Mouse (Mus musculus) midbrain, postnatal 0 days (tissue): ENCODE results near the gene Patj. TPM values are rescaled to one million over a fixed set of nuclear protein-coding genes. Genes with fewer than 3 reads are reported as not detected.
A peak's percentile ranks its signal among the peaks of the same experiment; 100 is the strongest.

ENCODE experiments used
- ATAC-seq: fragments of 200-750 bp; cut with Nextera tagmentation; 2 replicates; pipeline ENCODE4 v1.8.0; 2017; ENCODE audit warnings: moderate number of reproducible peaks, mild to moderate bottlenecking, moderate TSS enrichment, moderate library complexity; ENCODE audit not compliant: low FRiP score
- DNase-seq: peaks from one replicate; pipeline ENCODE4 v3.0.0-alpha.2; 2015; ENCODE audit warnings: low spot score
- H3K27ac ChIP-seq: fragments of 300-500 bp; sonication (generic); 2 replicates; pipeline ENCODE4 v1.5.1; 2014; ENCODE audit warnings: low read depth, mild to moderate bottlenecking, low read length, mixed read lengths
- H3K27me3 ChIP-seq: fragments of 300-500 bp; sonication (generic); 2 replicates; pipeline ENCODE4 v1.6.1; 2014; ENCODE audit warnings: low read length, control low read depth, mixed read lengths; ENCODE audit not compliant: insufficient read depth
- H3K36me3 ChIP-seq: fragments of 300-500 bp; sonication (generic); 2 replicates; pipeline ENCODE4 v1.6.1; 2014; ENCODE audit warnings: low read length, control low read depth, mixed read lengths; ENCODE audit not compliant: insufficient read depth
- H3K4me1 ChIP-seq: fragments of 300-500 bp; sonication (generic); 2 replicates; pipeline ENCODE4 v1.6.1; 2014; ENCODE audit warnings: mild to moderate bottlenecking, control low read depth, antibody characterized with exemption, low read length, mixed read lengths; ENCODE audit not compliant: insufficient read depth
- H3K4me2 ChIP-seq: fragments of 300-500 bp; sonication (generic); 2 replicates; pipeline ENCODE4 v1.6.1; 2014; ENCODE audit warnings: low read depth, mild to moderate bottlenecking, low read length, mixed read lengths; ENCODE audit not compliant: poor library complexity, severe bottlenecking
- H3K4me3 ChIP-seq: fragments of 300-500 bp; sonication (generic); 2 replicates; pipeline ENCODE4 v1.5.1; 2014; ENCODE audit warnings: low read depth, mild to moderate bottlenecking, low read length, moderate library complexity
- H3K9ac ChIP-seq: fragments of 300-500 bp; sonication (generic); replicated peaks from 2 replicates; pipeline ENCODE4 v1.6.1; 2014; ENCODE audit warnings: mild to moderate bottlenecking, low read length, moderate library complexity, mixed read lengths; ENCODE audit not compliant: poor library complexity, severe bottlenecking
- H3K9me3 ChIP-seq: fragments of 300-500 bp; sonication (generic); 2 replicates; pipeline ENCODE4 v1.6.1; 2016; ENCODE audit warnings: low read length, control low read depth
- CTCF ChIP-seq: IDR thresholded peaks from 2 replicates; pipeline ENCODE4 v1.5.1; 2016; ENCODE audit warnings: antibody characterized with exemption, mild to moderate bottlenecking
- WGBS: fragments of 180-500 bp; shearing (Covaris S2); extraction: QIAGEN DNeasy Blood & Tissue Kit; methylation state at CpG from one replicate; pipeline ENCODE4 v1.1.7; 2014; 5-methylcytosine and 5-hydroxymethylcytosine counted together
- polyA plus RNA-seq: library from polyadenylated mRNA; unstranded; fragments of >200 nt; fragmentation: Nextera tagmentation; extraction: Ambion mirVana; gene quantifications from 2 replicates; pipeline ENCODE4 v1.2.1, GENCODE M21; 2015
- total RNA-seq: library from RNA; depleted of rRNA; stranded (reverse); fragments of >200 nt; gene quantifications from 2 replicates; pipeline ENCODE4 v1.2.3, GENCODE M21; 2014

The Patj gene
- total and polyA plus RNA-seq, 2 experiments from 2014 or later: 6.9 to 16.9 TPM

DNA sequence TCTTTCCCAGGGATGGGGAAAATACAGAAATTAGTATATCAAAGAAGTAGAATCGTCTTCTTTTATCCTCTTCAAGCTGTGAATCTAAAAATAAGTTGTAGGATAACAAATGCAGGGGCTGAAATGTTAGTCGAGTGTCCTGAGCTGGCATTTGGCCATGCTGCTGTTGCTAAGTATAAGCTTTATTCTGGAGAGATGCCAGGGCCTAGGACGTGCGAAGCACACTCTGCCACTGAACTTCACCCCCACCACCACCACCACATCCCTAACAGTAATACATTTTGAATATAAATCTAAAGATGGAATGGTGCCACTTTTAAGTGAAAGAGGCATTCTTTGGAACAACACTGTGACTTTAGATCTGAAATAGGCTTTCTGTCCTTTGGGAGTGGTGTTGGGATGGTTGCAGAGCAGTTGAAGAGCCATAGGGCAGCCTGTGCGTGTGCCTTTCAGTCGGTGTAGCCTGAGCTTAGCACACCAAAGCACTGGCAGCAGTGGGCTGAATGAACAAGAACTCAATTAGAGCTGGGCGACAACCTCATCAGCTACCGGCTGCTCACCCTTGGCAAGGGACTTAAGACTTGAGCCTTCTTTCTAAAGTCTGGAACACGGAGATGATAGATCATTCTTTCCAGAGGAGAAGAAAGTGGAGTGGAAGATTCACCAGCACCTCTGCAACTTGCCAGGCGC lies 168.1 kb downstream of the Patj start:
- 54% methylated on average over 10 of the region's 10 CpGs for WGBS
- no peak overlapping the region for H3K9ac ChIP-seq
- TF ChIP-seq CTCF: no peak
- no peaks in the 10 kb centered on the region for H3K9me3 ChIP-seq
- no peaks in the 10 kb centered on the region for H3K4me1 ChIP-seq
- H3K27ac ChIP-seq: no peak overlapping the region
- peak; percentile 60 for DNase-seq
- no peak overlapping the region for H3K4me2 ChIP-seq
- no peak overlapping the region for H3K4me3 ChIP-seq
- H3K27me3 ChIP-seq: no peaks in the 10 kb centered on the region
- no peaks in the 10 kb centered on the region for H3K36me3 ChIP-seq
- no peak for ATAC-seq

- Histone ChIP-seq H3K9ac (no peak overlapping the region), H3K27me3 (no peaks in the 10 kb centered on the region), H3K4me2 (no peak overlapping the region), H3K4me1 (no peaks in the 10 kb centered on the region), H3K27ac (no peak overlapping the region), H3K4me3 (no peak overlapping the region), H3K9me3 (no peaks in the 10 kb centered on the region), H3K36me3 (no peaks in the 10 kb centered on the region)
- DNase-seq: no peak
- WGBS: 91% methylated on average over 6 of the region's 6 CpGs
- TF ChIP-seq CTCF: no peak
- no peak for ATAC-seq
These were observed 168.7 kb downstream of the Patj start for GRCm38 (mm10) chr4:98564196-98564865.

GRCm38 (mm10) chr4:98566741-98567140 lies 171.2 kb downstream of the Patj start:
- 79% methylated on average over 6 of the region's 6 CpGs for WGBS
- Histone ChIP-seq H3K27me3 (no peaks in the 10 kb centered on the region), H3K4me3 (no peak overlapping the region), H3K4me2 (no peak overlapping the region), H3K9me3 (no peaks in the 10 kb centered on the region), H3K4me1 (no peaks in the 10 kb centered on the region), H3K36me3 (no peaks in the 10 kb centered on the region), H3K9ac (no peak overlapping the region), H3K27ac (no peak overlapping the region)
- DNase-seq: no peak
- TF ChIP-seq CTCF: no peak
- no peak for ATAC-seq

DNA sequence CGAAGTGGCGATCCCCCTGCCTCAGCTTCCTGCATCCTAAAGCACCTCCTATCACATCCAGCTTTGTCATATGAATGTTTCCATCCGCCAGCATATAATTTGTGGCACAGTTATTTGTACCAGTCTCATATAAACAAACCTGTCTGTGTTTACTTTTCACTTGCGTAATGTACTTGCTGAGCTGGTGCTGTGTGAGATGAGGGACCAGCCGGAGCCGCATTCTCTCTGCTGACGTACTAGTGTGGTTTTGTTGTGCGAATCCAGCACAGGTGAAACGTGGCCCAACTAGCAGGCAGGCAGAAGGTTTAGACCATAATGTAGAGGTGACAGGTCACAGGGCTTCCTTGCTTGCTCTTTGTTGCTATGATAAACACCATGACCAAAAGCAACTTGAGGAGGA lies 171.9 kb downstream of the Patj start:
- Histone ChIP-seq H3K4me1 (no peaks in the 10 kb centered on the region), H3K27ac (no peak overlapping the region), H3K9me3 (no peaks in the 10 kb centered on the region), H3K4me3 (no peak overlapping the region), H3K27me3 (no peaks in the 10 kb centered on the region), H3K36me3 (no peaks in the 10 kb centered on the region), H3K9ac (no peak overlapping the region), H3K4me2 (no peak overlapping the region)
- no peak for ATAC-seq
- TF ChIP-seq CTCF: no peak
- 94% methylated on average over 9 of the region's 9 CpGs for WGBS
- DNase-seq: no peak

GRCm38 (mm10) chr4:98569904-98570303 lies 174.3 kb downstream of the Patj start:
- no peak for TF ChIP-seq CTCF
- H3K27me3 ChIP-seq: no peaks in the 10 kb centered on the region
- no peak overlapping the region for H3K9ac ChIP-seq
- 34% methylated on average over 4 of the region's 4 CpGs for WGBS
- DNase-seq (no peak), ATAC-seq (no peak)
- no peaks in the 10 kb centered on the region for H3K4me1 ChIP-seq
- H3K36me3 ChIP-seq: no peaks in the 10 kb centered on the region
- no peak overlapping the region for H3K4me2 ChIP-seq
- no peak overlapping the region for H3K27ac ChIP-seq
- H3K9me3 ChIP-seq: no peaks in the 10 kb centered on the region
- H3K4me3 ChIP-seq: no peak overlapping the region

DNA sequence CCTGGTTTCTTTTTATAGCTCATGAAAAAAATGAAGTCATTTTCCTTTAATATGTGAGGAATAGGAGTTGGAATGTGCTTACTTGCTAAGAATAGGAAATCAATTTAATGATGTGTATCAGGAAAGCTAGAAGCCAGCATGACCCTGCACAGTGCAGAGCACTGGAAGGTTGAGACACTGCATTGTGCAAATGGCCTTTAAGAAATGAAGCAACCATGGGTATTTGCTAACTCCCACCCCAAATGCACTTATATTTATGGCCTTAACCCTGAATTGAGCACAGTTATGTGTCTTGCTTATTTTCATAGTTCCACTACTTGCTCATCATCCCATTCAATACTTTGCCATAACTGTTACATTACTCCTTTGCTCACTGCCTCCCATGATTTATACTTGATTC lies 181.7 kb downstream of the Patj start:
- H3K27ac ChIP-seq: no peak overlapping the region
- H3K9ac ChIP-seq: no peak overlapping the region
- H3K36me3 ChIP-seq: no peaks in the 10 kb centered on the region
- no peak for TF ChIP-seq CTCF
- H3K4me3 ChIP-seq: no peak overlapping the region
- no peaks in the 10 kb centered on the region for H3K9me3 ChIP-seq
- H3K27me3 ChIP-seq: no peaks in the 10 kb centered on the region
- no peak overlapping the region for H3K4me2 ChIP-seq
- DNase-seq (no peak), ATAC-seq (no peak)
- H3K4me1 ChIP-seq: no peaks in the 10 kb centered on the region
